Mouse (Mus musculus): ENCODE measurements around the gene Hist1h4b. TPM values are rescaled to one million over a fixed set of nuclear protein-coding genes. Genes with fewer than 3 reads are reported as not detected.
"Not testable (repeated sequence)": the region's sequence is repeated elsewhere in the genome, so short reads cannot be mapped to it uniquely, and the experiment has no call there.

Gene Hist1h4b
- polyA plus RNA-seq, 1 experiment from 2014 or later, result 1.4 TPM

DNA sequence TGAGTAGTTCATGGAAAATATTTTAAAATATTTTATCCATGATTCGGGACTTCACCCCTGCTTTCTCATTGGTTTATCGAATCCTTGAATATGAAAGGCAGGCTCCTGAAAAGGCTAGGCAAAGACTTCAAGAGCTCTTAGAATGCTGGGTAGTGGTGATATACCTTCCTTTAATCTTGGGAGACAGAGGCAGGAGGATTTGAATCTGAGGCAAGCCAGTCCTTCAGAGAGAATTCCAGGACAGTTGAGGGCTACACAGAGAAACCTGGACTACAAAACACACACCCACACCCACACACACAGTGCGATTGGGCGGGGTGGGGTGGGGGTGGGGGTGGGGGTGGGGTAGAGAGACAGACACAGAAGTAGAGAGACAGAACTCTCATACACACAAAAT, 8.9 kb upstream of the Hist1h4b start:
- WGBS, result 10% methylated on average over 4 of the region's 4 CpGs
- no peaks in the 10 kb centered on the region for H3K27me3 ChIP-seq (replicated peaks; ENCODE audit: control insufficient read depth, insufficient read depth, low read length)
- no peak overlapping the region for H3K4me3 ChIP-seq (ENCODE audit: low read depth, low read length)
- ATAC-seq, result no peak
- TF ChIP-seq CTCF (IDR thresholded peaks at IDR 0.05; ENCODE audit: low read depth), result no peak
- H3K9ac ChIP-seq (ENCODE audit: low read depth, low read length), result no peak overlapping the region
- peaks cover 4% of the 10 kb centered on the region; the same call in 1 of the 2 replicates for H3K4me1 ChIP-seq (replicated peaks; ENCODE audit: control insufficient read depth, insufficient read depth, low read length)
- no peaks in the 10 kb centered on the region for H3K9me3 ChIP-seq (ENCODE audit: control insufficient read depth)
- H3K4me2 ChIP-seq (replicated peaks; ENCODE audit: low read depth), result no peak overlapping the region
- no peak overlapping the region; the same call in 1 of the 2 replicates for H3K27ac ChIP-seq (ENCODE audit: low read depth, low read length)
- no peaks in the 10 kb centered on the region for H3K36me3 ChIP-seq (ENCODE audit: control insufficient read depth, insufficient read depth)

GRCm38 (mm10) chr13:23749563-23750121, 7.2 kb upstream of the Hist1h4b start:
- TF ChIP-seq CTCF (IDR thresholded peaks at IDR 0.05; ENCODE audit: low read depth), result no peak
- no peak overlapping the region for H3K4me2 ChIP-seq (replicated peaks; ENCODE audit: low read depth)
- ATAC-seq, result no peak
- H3K9ac ChIP-seq (ENCODE audit: low read depth, low read length), result no peak overlapping the region
- H3K27ac ChIP-seq (ENCODE audit: low read depth, low read length), result 0 out of 2 replicates have a peak overlapping the region, but pooled peaks have one; percentile 16
- WGBS, result 94% methylated on average over 5 of the region's 5 CpGs
- H3K27me3 ChIP-seq (replicated peaks; ENCODE audit: control insufficient read depth, insufficient read depth, low read length), result no peaks in the 10 kb centered on the region
- H3K4me1 ChIP-seq (replicated peaks; ENCODE audit: control insufficient read depth, insufficient read depth, low read length), result peaks cover 4% of the 10 kb centered on the region; the same call in 1 of the 2 replicates
- no peaks in the 10 kb centered on the region for H3K36me3 ChIP-seq (ENCODE audit: control insufficient read depth, insufficient read depth)
- H3K4me3 ChIP-seq (ENCODE audit: low read depth, low read length), result no peak overlapping the region
- no peaks in the 10 kb centered on the region for H3K9me3 ChIP-seq (ENCODE audit: control insufficient read depth)

DNA sequence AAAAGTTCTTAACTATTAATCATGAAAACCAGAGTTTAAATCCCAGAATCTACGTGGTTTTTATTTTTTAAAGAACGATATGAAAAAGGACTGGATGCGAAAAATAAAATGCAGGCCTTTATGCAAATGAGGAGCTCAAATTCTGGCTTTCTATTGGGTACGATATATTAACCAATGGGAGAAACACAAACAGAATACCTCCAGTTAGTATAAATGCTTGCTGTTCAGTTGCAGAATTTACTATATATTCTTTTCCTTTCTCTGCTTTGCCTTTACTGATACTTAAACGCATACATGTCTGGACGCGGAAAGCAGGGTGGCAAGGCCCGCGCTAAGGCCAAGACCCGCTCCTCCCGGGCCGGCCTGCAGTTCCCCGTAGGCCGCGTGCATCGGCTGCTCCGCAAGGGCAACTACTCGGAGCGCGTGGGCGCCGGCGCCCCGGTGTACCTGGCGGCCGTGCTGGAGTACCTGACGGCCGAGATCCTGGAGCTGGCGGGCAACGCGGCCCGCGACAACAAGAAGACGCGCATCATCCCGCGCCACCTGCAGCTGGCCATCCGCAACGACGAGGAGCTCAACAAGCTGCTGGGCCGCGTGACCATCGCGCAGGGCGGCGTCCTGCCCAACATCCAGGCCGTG, 5.9 kb upstream of the Hist1h4b start, which contains the start of gene Hist1h2ab:
Gene Hist1h2ab (plus strand): TSS at position 288 of the 639 bp plus-strand sequence.
- under 1% methylated on average over 24 of the region's 47 CpGs for whole genome bisulfite sequencing
- Histone ChIP-seq H3K4me2 (replicated peaks; ENCODE audit: low read depth) (peak within 1 kb of the TSS; percentile 72), H3K27ac (ENCODE audit: low read depth, low read length) (peak within 1 kb of the TSS; percentile 77), H3K4me3 (ENCODE audit: low read depth, low read length) (peak within 1 kb of the TSS; percentile 32)
- H3K27me3 ChIP-seq (replicated peaks; ENCODE audit: control insufficient read depth, insufficient read depth, low read length); H3K36me3 ChIP-seq (ENCODE audit: control insufficient read depth, insufficient read depth); H3K9ac ChIP-seq (ENCODE audit: low read depth, low read length); H3K4me1 ChIP-seq (replicated peaks; ENCODE audit: control insufficient read depth, insufficient read depth, low read length); H3K9me3 ChIP-seq (ENCODE audit: control insufficient read depth): not testable (repeated sequence)
- TF ChIP-seq CTCF (IDR thresholded peaks at IDR 0.05; ENCODE audit: low read depth), result peak; percentile 38; the same call in 1 of the 2 replicates
- ATAC-seq, result peak; percentile 50; the same call in 1 of the 2 replicates

DNA sequence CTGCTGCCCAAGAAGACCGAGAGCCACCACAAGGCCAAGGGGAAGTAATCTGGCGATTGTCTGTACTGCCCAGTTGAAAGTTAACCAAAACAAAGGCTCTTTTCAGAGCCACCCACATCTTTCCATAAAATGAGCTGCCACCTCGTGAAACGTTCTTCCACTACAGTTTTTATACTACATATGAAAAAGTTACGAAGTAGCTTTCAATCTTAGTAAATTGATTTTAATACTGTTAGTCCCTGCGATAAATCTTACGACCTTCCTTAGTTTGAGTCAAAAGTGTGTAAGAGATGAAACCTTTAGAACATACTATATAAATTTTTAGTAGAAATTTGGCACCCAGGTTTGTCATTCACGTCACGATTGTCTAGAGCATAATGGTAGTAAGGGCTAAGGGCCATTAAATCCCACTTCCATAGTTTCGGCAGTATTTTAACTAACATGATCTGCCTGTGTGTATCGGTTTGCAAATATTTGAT, 5.3 kb upstream of the Hist1h4b start:
- Histone ChIP-seq H3K4me1 (replicated peaks; ENCODE audit: control insufficient read depth, insufficient read depth, low read length) (peaks cover 4% of the 10 kb centered on the region; the same call in 1 of the 2 replicates), H3K9me3 (ENCODE audit: control insufficient read depth) (no peaks in the 10 kb centered on the region), H3K27me3 (replicated peaks; ENCODE audit: control insufficient read depth, insufficient read depth, low read length) (no peaks in the 10 kb centered on the region), H3K36me3 (ENCODE audit: control insufficient read depth, insufficient read depth) (no peaks in the 10 kb centered on the region), H3K9ac (ENCODE audit: low read depth, low read length) (no peak overlapping the region), H3K27ac (ENCODE audit: low read depth, low read length) (peak overlapping the region; percentile 77), H3K4me2 (replicated peaks; ENCODE audit: low read depth) (peak overlapping the region; percentile 72), H3K4me3 (ENCODE audit: low read depth, low read length) (peak overlapping the region; percentile 32)
- WGBS, result under 1% methylated on average over 11 of the region's 11 CpGs
- TF ChIP-seq CTCF (IDR thresholded peaks at IDR 0.05; ENCODE audit: low read depth), result no peak
- no peak for ATAC-seq

- Histone ChIP-seq H3K4me2 (replicated peaks; ENCODE audit: low read depth) (peak within 1 kb of the TSS; percentile 72), H3K27ac (ENCODE audit: low read depth, low read length) (peak within 1 kb of the TSS; percentile 77), H3K4me3 (ENCODE audit: low read depth, low read length) (peak within 1 kb of the TSS; percentile 32)
- WGBS, result under 1% methylated on average over 18 of the region's 47 CpGs
- not testable (repeated sequence) for H3K4me1 ChIP-seq (replicated peaks; ENCODE audit: control insufficient read depth, insufficient read depth, low read length); H3K36me3 ChIP-seq (ENCODE audit: control insufficient read depth, insufficient read depth); H3K27me3 ChIP-seq (replicated peaks; ENCODE audit: control insufficient read depth, insufficient read depth, low read length); H3K9me3 ChIP-seq (ENCODE audit: control insufficient read depth); H3K9ac ChIP-seq (ENCODE audit: low read depth, low read length)
- ATAC-seq, result peak; percentile 71
- TF ChIP-seq CTCF (IDR thresholded peaks at IDR 0.05; ENCODE audit: low read depth), result 0 out of 2 replicates have a peak, but pooled peaks have one; percentile 4
These were observed 4.6 kb upstream of the Hist1h4b start, which contains the start of gene Hist1h3b for GRCm38 (mm10) chr13:23752067-23752741. Gene Hist1h3b, plus strand, starts transcription at chr13:23752267.

DNA sequence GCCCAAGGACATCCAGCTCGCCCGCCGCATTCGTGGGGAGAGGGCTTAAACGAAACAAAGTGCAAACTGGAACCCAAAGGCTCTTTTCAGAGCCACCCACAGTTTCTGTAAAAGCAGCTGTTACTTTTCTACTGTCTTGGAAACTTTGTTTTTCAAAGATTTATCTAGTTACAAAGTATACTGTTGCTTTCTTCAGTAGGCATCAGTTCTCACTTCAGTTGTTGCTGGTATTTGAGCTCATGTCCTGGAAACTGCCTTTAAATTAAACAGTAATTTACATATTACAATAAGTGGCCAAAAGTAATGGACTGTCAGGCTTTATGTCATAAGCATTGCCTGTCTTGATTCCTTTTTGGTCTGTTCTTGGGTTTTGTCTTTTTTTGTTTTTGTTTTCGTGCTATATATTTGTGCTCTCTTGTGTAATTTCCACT, 4.1 kb upstream of the Hist1h4b start:
- Histone ChIP-seq H3K27me3 (replicated peaks; ENCODE audit: control insufficient read depth, insufficient read depth, low read length) (no peaks in the 10 kb centered on the region), H3K9me3 (ENCODE audit: control insufficient read depth) (no peaks in the 10 kb centered on the region), H3K4me1 (replicated peaks; ENCODE audit: control insufficient read depth, insufficient read depth, low read length) (peaks cover 3% of the 10 kb centered on the region; the same call in 1 of the 2 replicates), H3K9ac (ENCODE audit: low read depth, low read length) (no peak overlapping the region), H3K4me3 (ENCODE audit: low read depth, low read length) (peak overlapping the region; percentile 20; the same call in 1 of the 2 replicates), H3K4me2 (replicated peaks; ENCODE audit: low read depth) (peak overlapping the region; percentile 47), H3K36me3 (ENCODE audit: control insufficient read depth, insufficient read depth) (no peaks in the 10 kb centered on the region), H3K27ac (ENCODE audit: low read depth, low read length) (no peak overlapping the region)
- no peak for ATAC-seq
- WGBS, result 8% methylated on average over 6 of the region's 6 CpGs
- TF ChIP-seq CTCF (IDR thresholded peaks at IDR 0.05; ENCODE audit: low read depth), result no peak

Data from intestine, postnatal 0 days (tissue).